Mouse (Mus musculus) spleen, postnatal 10 days (tissue): Measurements from ENCODE around the gene Pgc.

Experiments used
- DNase-seq, 2 experiments: peaks; one replicate each; pipeline ENCODE4 v3.0.0; 2021 to 2022; ENCODE audit warnings: low spot score in 2 of 2

The Pgc gene

GRCm38 (mm10) chr17:47750101-47750500 is 23.5 kb downstream of the Pgc start:
- DNase-seq, result no peak

- DNase-seq, result no peak
Measured at GRCm38 (mm10) chr17:47751811-47752210, 25.2 kb downstream of the Pgc start.

GRCm38 (mm10) chr17:47753130-47753775 is 26.6 kb downstream of the Pgc start:
- DNase-seq, result no peak

- DNase-seq, result peak; percentile 19 to 71
Measured at GRCm38 (mm10) chr17:47754246-47754645, 27.6 kb downstream of the Pgc start.

- no peak for DNase-seq
Measured at GRCm38 (mm10) chr17:47756366-47756765, 29.7 kb downstream of the Pgc start.

GRCm38 (mm10) chr17:47757056-47757610 is 30.5 kb downstream of the Pgc start:
- no peak for DNase-seq

GRCm38 (mm10) chr17:47759702-47760410 is 33.2 kb downstream of the Pgc start:
- DNase-seq, result peak in 1 of 2 experiments; percentile 36

GRCm38 (mm10) chr17:47762028-47762427 is 35.4 kb downstream of the Pgc start:
- DNase-seq, result no peak

GRCm38 (mm10) chr17:47762518-47763340 is 36.1 kb downstream of the Pgc start:
- DNase-seq, result no peak

GRCm38 (mm10) chr17:47765986-47766385 is 39.3 kb downstream of the Pgc start:
- no peak for DNase-seq

- DNase-seq, result no peak
Measured at GRCm38 (mm10) chr17:47766407-47767043, 39.9 kb downstream of the Pgc start.

- DNase-seq, result peak in 1 of 2 experiments; percentile 19
Measured at GRCm38 (mm10) chr17:47767081-47767455, 40.4 kb downstream of the Pgc start.

GRCm38 (mm10) chr17:47767456-47768141 is 41.0 kb downstream of the Pgc start:
- DNase-seq, result peak in 1 of 2 experiments; percentile 34

GRCm38 (mm10) chr17:47768707-47769276 is 42.1 kb downstream of the Pgc start:
- DNase-seq, result peak; percentile 59 to 83

- peak in 1 of 2 experiments; percentile 30 for DNase-seq
Measured at GRCm38 (mm10) chr17:47769389-47770299, 43.0 kb downstream of the Pgc start.

GRCm38 (mm10) chr17:47773604-47774003 is 47.0 kb downstream of the Pgc start:
- no peak for DNase-seq

- DNase-seq, result no peak
Measured at GRCm38 (mm10) chr17:47777141-47777540, 50.5 kb downstream of the Pgc start.

- no peak for DNase-seq
Measured at GRCm38 (mm10) chr17:47780470-47780869, 53.8 kb downstream of the Pgc start.

- no peak for DNase-seq
Measured at GRCm38 (mm10) chr17:47782486-47782885, 55.8 kb downstream of the Pgc start.
